Mouse (Mus musculus): Measurements from ENCODE around the gene Soga1. TPM values are rescaled to one million over a fixed set of nuclear protein-coding genes. Genes with fewer than 3 reads are reported as not detected.

Gene Soga1
- polyA plus RNA-seq, 1 experiment from 2014 or later, result 7.1 TPM

- no peak overlapping the region for H3K4me3 ChIP-seq
- ATAC-seq (replicated peaks), result no peak
- H3K27me3 ChIP-seq (replicated peaks), result no peaks in the 10 kb centered on the region
- peaks cover 91% of the 10 kb centered on the region for H3K4me1 ChIP-seq
- H3K4me2 ChIP-seq, result peak overlapping the region; percentile 15; the same call in 1 of the 2 replicates
- H3K9ac ChIP-seq, result no peak overlapping the region
- peak overlapping the region; percentile 63 for H3K27ac ChIP-seq
- H3K36me3 ChIP-seq (replicated peaks), result no peaks in the 10 kb centered on the region
- no peaks in the 10 kb centered on the region for H3K9me3 ChIP-seq
- 48% methylated on average over 14 of the region's 14 CpGs for WGBS
Measured at GRCm38 (mm10) chr2:157068701-157069354, 10.2 kb downstream of the Soga1 start.

GRCm38 (mm10) chr2:157066731-157067430, 12.2 kb downstream of the Soga1 start:
- WGBS, result 88% methylated on average over 7 of the region's 7 CpGs
- peaks cover 81% of the 10 kb centered on the region for H3K4me1 ChIP-seq
- no peak for ATAC-seq (replicated peaks)

DNA sequence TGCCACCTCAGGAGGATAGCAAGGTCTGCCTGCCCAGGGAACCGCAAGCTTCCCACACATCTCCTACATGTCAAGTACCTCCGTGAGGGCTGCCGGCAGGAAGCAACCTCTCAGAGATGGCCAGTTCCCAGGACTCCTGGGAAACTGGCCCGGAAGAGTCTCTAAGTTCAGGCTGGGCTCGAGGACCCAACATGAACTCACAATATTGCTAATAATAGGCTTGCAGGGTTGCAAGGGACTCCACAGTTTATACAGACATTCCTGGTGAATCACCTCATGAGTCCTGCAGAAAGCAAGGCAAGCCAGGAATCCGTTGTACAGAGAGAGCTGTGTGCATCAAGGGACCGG, 13.2 kb downstream of the Soga1 start:
- no peak overlapping the region for H3K9ac ChIP-seq
- H3K4me3 ChIP-seq, result no peak overlapping the region
- no peaks in the 10 kb centered on the region for H3K36me3 ChIP-seq (replicated peaks)
- WGBS, result 84% methylated on average over 7 of the region's 7 CpGs
- no peaks in the 10 kb centered on the region for H3K9me3 ChIP-seq
- ATAC-seq (replicated peaks), result no peak
- H3K4me1 ChIP-seq, result peaks cover 72% of the 10 kb centered on the region
- H3K27ac ChIP-seq, result no peak overlapping the region
- no peaks in the 10 kb centered on the region for H3K27me3 ChIP-seq (replicated peaks)
- no peak overlapping the region for H3K4me2 ChIP-seq

More at GRCm38 (mm10) chr2:157066731-157067430, 12.2 kb downstream of the Soga1 start:
- no peaks in the 10 kb centered on the region for H3K9me3 ChIP-seq
- no peak overlapping the region for H3K4me3 ChIP-seq
- no peak overlapping the region for H3K4me2 ChIP-seq
- H3K36me3 ChIP-seq (replicated peaks), result no peaks in the 10 kb centered on the region
- H3K27me3 ChIP-seq (replicated peaks), result no peaks in the 10 kb centered on the region
- no peak overlapping the region for H3K9ac ChIP-seq
- H3K27ac ChIP-seq, result no peak overlapping the region

GRCm38 (mm10) chr2:157064978-157065878, 13.8 kb downstream of the Soga1 start:
- 79% methylated on average over 14 of the region's 14 CpGs for WGBS

DNA sequence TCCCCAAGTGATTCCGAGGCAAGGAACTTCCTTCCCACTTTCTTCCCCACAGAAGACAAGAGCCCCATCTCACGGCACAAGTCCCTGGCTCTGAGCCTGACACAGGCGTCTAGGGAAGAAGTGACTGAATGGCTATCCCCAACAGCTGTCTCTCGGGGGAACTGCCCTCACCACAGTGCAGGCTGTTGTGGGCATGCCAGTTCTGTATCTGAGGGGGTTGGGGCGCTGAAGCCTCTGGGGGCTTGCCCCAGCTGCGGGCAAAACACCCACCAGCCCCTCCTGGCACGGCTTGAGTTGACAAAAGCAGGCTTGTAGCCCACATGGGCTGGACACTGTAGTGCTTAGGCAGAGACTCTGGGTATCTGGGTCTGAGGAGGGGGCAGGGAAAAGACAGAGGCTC, 14.9 kb downstream of the Soga1 start:
- H3K4me1 ChIP-seq, result peaks cover 62% of the 10 kb centered on the region
- H3K27ac ChIP-seq, result no peak overlapping the region
- H3K4me3 ChIP-seq, result no peak overlapping the region
- H3K9ac ChIP-seq, result no peak overlapping the region
- no peak overlapping the region for H3K4me2 ChIP-seq
- H3K27me3 ChIP-seq (replicated peaks), result no peaks in the 10 kb centered on the region
- ATAC-seq (replicated peaks), result no peak
- H3K36me3 ChIP-seq (replicated peaks), result no peaks in the 10 kb centered on the region
- H3K9me3 ChIP-seq, result no peaks in the 10 kb centered on the region
- WGBS, result 50% methylated on average over 7 of the region's 7 CpGs

More at GRCm38 (mm10) chr2:157064978-157065878, 13.8 kb downstream of the Soga1 start:
- Histone ChIP-seq H3K4me2 (no peak overlapping the region), H3K4me1 (peaks cover 66% of the 10 kb centered on the region), H3K36me3 (replicated peaks) (no peaks in the 10 kb centered on the region), H3K27ac (no peak overlapping the region), H3K27me3 (replicated peaks) (no peaks in the 10 kb centered on the region), H3K9me3 (no peaks in the 10 kb centered on the region), H3K4me3 (no peak overlapping the region), H3K9ac (no peak overlapping the region)
- no peak for ATAC-seq (replicated peaks)

- no peaks in the 10 kb centered on the region for H3K36me3 ChIP-seq (replicated peaks)
- H3K27ac ChIP-seq, result no peak overlapping the region
- WGBS, result 76% methylated on average over 4 of the region's 4 CpGs
- H3K9ac ChIP-seq, result no peak overlapping the region
- peaks cover 62% of the 10 kb centered on the region for H3K4me1 ChIP-seq
- no peak overlapping the region for H3K4me2 ChIP-seq
- ATAC-seq (replicated peaks), result no peak
- H3K9me3 ChIP-seq, result no peaks in the 10 kb centered on the region
- no peak overlapping the region for H3K4me3 ChIP-seq
- no peaks in the 10 kb centered on the region for H3K27me3 ChIP-seq (replicated peaks)
Measured at GRCm38 (mm10) chr2:157063241-157063700, 15.8 kb downstream of the Soga1 start.

DNA sequence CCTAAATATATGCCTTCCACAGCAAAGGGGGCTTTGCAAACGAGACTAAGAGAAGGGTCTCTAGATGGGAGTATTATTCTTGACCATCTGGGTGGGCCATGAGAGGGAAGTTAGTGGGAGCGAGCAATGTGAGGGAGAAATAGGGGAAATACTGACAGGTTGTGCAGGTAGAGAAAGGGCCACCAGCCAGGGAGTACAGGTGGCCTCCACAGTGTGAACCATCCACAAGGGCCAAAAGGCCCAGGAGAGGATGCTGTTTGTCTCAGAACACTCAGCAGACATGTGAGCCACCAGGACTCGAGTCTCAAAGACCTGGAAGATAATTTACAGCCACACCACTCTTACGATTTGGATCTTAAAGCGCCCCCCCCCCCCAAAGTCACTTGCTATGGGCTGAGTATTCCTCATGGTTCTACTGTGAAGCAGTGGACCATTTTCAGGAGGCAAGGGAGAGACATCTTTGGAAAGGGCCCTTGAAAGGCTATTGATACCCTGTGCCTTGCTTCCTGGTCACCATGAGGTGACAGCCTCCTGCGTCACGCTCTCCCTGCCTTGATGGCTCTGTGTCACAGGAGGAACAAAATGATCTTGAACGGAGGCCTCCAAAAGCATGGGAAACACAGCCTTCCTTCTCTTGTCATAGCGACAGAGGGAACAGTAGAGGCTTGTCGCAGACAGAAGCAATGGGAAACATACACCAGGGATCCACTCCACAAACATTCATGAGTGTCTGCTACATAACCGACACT, 18.3 kb downstream of the Soga1 start:
- Histone ChIP-seq H3K9me3 (no peaks in the 10 kb centered on the region), H3K4me2 (no peak overlapping the region), H3K4me1 (peaks cover 52% of the 10 kb centered on the region), H3K27ac (no peak overlapping the region), H3K4me3 (no peak overlapping the region), H3K9ac (no peak overlapping the region), H3K27me3 (replicated peaks) (no peaks in the 10 kb centered on the region), H3K36me3 (replicated peaks) (peaks cover 9% of the 10 kb centered on the region; the same call in 1 of the 2 replicates)
- ATAC-seq (replicated peaks), result no peak
- 89% methylated on average over 11 of the region's 11 CpGs for WGBS

GRCm38 (mm10) chr2:157060037-157060436, 19.0 kb downstream of the Soga1 start:
- H3K9ac ChIP-seq, result no peak overlapping the region
- H3K4me1 ChIP-seq, result peaks cover 46% of the 10 kb centered on the region
- H3K27ac ChIP-seq, result no peak overlapping the region
- no peaks in the 10 kb centered on the region for H3K9me3 ChIP-seq
- no peaks in the 10 kb centered on the region for H3K27me3 ChIP-seq (replicated peaks)
- no peak overlapping the region for H3K4me3 ChIP-seq
- ATAC-seq (replicated peaks), result no peak
- 91% methylated on average over 14 of the region's 14 CpGs for WGBS
- H3K36me3 ChIP-seq (replicated peaks), result peaks cover 9% of the 10 kb centered on the region; the same call in 1 of the 2 replicates
- no peak overlapping the region for H3K4me2 ChIP-seq

DNA sequence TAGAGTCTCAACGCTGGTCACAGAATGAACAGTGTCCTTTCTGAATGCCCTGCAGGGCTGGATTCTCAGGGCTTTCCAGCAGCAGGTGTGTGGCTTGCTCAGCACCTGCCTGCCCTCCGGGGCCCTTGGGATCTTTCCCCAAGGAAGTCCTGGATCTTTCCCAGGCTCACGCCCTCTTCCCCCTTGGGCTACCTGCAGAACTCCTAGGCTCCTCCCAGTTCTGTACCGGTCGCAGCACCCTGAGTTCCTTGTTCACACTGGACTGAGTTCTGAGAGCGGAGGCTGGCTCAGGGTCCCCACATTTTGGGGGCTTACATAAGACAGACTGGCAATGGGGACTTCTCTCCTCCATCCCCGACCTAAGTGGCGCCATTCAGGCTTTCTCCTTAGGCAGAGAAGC, 19.9 kb downstream of the Soga1 start:
- H3K27me3 ChIP-seq (replicated peaks), result no peaks in the 10 kb centered on the region
- H3K36me3 ChIP-seq (replicated peaks), result peaks cover 12% of the 10 kb centered on the region
- no peaks in the 10 kb centered on the region for H3K9me3 ChIP-seq
- WGBS, result 51% methylated on average over 8 of the region's 8 CpGs
- H3K4me3 ChIP-seq, result no peak overlapping the region
- no peak overlapping the region for H3K9ac ChIP-seq
- no peak overlapping the region for H3K4me2 ChIP-seq
- peaks cover 46% of the 10 kb centered on the region for H3K4me1 ChIP-seq
- no peak for ATAC-seq (replicated peaks)
- peak overlapping the region; percentile 74 for H3K27ac ChIP-seq

DNA sequence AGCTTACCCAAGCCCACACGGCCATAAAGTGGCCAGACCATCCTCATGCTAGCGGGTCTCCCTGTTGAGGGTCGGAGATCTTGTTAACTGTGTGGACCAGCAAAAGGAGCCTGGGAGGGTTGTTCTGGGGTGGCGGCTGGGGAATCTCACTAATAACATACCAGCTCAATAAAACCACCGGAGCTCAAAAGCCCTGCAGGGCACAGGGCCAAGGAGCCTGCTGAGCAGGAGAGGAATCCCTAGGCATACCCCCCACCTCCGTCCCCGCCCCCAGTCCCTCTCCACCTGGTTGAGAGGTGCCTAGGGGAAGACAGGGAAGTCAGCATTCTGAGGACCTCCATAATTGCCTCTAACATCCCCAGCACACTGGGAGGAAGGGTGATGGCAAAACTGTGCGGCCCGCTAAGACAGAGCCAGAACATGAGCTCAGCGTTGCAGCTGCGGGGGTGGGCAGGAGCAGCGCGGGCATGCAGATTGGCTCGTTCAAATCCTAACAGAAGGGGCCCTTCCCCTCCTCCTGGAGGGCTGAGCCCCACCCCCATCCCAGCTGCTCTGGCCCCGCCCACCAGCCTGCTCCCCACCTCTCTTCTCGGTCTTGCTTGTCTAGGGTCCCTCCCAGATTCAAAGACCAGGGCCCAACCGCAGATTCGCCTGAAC, 20.6 kb downstream of the Soga1 start:
- Histone ChIP-seq H3K9me3 (no peaks in the 10 kb centered on the region), H3K27me3 (replicated peaks) (no peaks in the 10 kb centered on the region), H3K4me1 (peaks cover 39% of the 10 kb centered on the region), H3K4me3 (no peak overlapping the region), H3K4me2 (0 out of 2 replicates have a peak overlapping the region, but pooled peaks have one; percentile 13), H3K27ac (peak overlapping the region; percentile 74), H3K36me3 (replicated peaks) (peaks cover 17% of the 10 kb centered on the region), H3K9ac (no peak overlapping the region)
- ATAC-seq (replicated peaks), result peak; percentile 59
- 8% methylated on average over 18 of the region's 18 CpGs for WGBS

- WGBS, result 85% methylated on average over 4 of the region's 4 CpGs
- H3K27ac ChIP-seq, result peak overlapping the region; percentile 74; the same call in 1 of the 2 replicates
- no peak overlapping the region for H3K4me3 ChIP-seq
- no peak overlapping the region for H3K9ac ChIP-seq
- H3K4me1 ChIP-seq, result peaks cover 33% of the 10 kb centered on the region
- no peaks in the 10 kb centered on the region for H3K9me3 ChIP-seq
- ATAC-seq (replicated peaks), result no peak
- no peaks in the 10 kb centered on the region for H3K27me3 ChIP-seq (replicated peaks)
- H3K4me2 ChIP-seq, result no peak overlapping the region
- peaks cover 21% of the 10 kb centered on the region for H3K36me3 ChIP-seq (replicated peaks)
Measured at GRCm38 (mm10) chr2:157057758-157058157, 21.3 kb downstream of the Soga1 start.
